Comparison of ENCODE assay signal across 1 mouse cellular context in the genomic region with DNA sequence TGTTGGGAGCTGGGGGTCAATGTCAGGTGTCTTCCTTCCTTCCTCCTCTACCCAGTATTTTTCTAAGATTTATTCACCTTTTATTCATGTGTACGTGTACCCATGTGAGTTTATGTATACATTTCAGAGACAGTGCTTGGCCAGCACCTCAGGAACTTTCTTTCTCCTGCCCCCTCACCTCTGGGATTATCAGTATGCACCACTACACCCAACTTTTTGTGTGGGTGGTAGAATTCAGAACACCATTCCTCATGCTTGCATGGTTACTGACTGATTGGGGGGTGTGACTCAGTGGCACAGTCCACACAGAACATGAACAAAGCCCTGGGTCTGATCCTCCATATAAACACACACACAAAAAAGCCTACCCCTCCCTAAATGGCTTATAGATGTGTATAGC.
TF ChIP-seq lines count a peak whose summit lies in the region.

No protein-coding gene starts in this region.

TF ChIP-seq in CH12.LX, 34 proteins besides CTCF, POLR2A, EP300 and RAD21:
- TF ChIP-seq NELFE (IDR thresholded peaks at IDR 0.05; ENCODE audit: low read depth, low read length), result no peak
- TF ChIP-seq POLR2AphosphoS2 (IDR thresholded peaks at IDR 0.05; ENCODE audit: low read depth, low read length), result no peak
- TF ChIP-seq HCFC1 (IDR thresholded peaks at IDR 0.05; ENCODE audit: low read depth, low read length), result no peak
- no peak for TF ChIP-seq ZMIZ1 (IDR thresholded peaks at IDR 0.05; ENCODE audit: low read depth, low read length)
- no peak for TF ChIP-seq MEF2A (IDR thresholded peaks at IDR 0.05; ENCODE audit: borderline replicate concordance, low read depth, low read length)
- no peak for TF ChIP-seq JUN (IDR thresholded peaks at IDR 0.05; ENCODE audit: insufficient read depth, low read depth, low read length)
- TF ChIP-seq MYC (IDR thresholded peaks at IDR 0.05; ENCODE audit: low read depth, low read length), result no peak
- TF ChIP-seq UBTF (IDR thresholded peaks at IDR 0.05; ENCODE audit: low read depth, low read length), result no peak
